Mouse (Mus musculus) myocyte (in vitro differentiated cells): ENCODE measurements around the gene Tma7.

Experiments
- MAX ChIP-seq: IDR thresholded peaks from one replicate; pipeline ENCODE4 v1.6.1; 2011; ENCODE audit warnings: low read depth, mild to moderate bottlenecking, control low read depth
- MYOD1 ChIP-seq, 3 experiments: IDR thresholded peaks; one replicate each; pipeline ENCODE4 v1.6.1; 2011; ENCODE audit warnings: control low read depth in 2 of 3, low read depth in 2 of 3, mild to moderate bottlenecking in 2 of 3, moderate library complexity in 1 of 3; ENCODE audit not compliant: insufficient read length in 2 of 3, control insufficient read depth in 1 of 3
- MYOG ChIP-seq, 3 experiments: IDR thresholded peaks; one replicate each; pipeline ENCODE4 v1.6.1; 2011; ENCODE audit warnings: control low read depth in 2 of 3, low read depth in 2 of 3, mild to moderate bottlenecking in 2 of 3; ENCODE audit not compliant: insufficient read length in 2 of 3, control insufficient read depth in 1 of 3, insufficient read depth in 1 of 3
- POLR2A ChIP-seq: IDR thresholded peaks from one replicate; pipeline ENCODE4 v1.6.1; 2011; ENCODE audit warnings: low read depth, mild to moderate bottlenecking, control low read depth, moderate library complexity; ENCODE audit not compliant: insufficient read length
- POLR2AphosphoS2 ChIP-seq: IDR thresholded peaks from one replicate; pipeline ENCODE4 v1.6.1; 2011; ENCODE audit warnings: low read depth, control low read depth; ENCODE audit not compliant: insufficient read length
- USF1 ChIP-seq: IDR thresholded peaks from one replicate; pipeline ENCODE4 v1.6.1; 2011; ENCODE audit warnings: low read depth, mild to moderate bottlenecking, control low read depth, moderate library complexity

GRCm38 (mm10) chr9:109124164-109124563 lies 41.8 kb upstream of the Tma7 start:
- TF ChIP-seq POLR2A (no peak), MAX (no peak), POLR2AphosphoS2 (no peak), MYOG (IDR thresholded peaks at IDR 0.05; ENCODE audit: control insufficient read depth in 1 of 3, insufficient read depth in 1 of 3, insufficient read length in 2 of 3, low read depth in 2 of 3) (no peak), USF1 (no peak), MYOD1 (IDR thresholded peaks at IDR 0.05; ENCODE audit: control insufficient read depth in 1 of 3, insufficient read length in 2 of 3, low read depth in 2 of 3) (no peak)
